Mouse (Mus musculus): ENCODE measurements around the gene Osbpl11. TPM values are rescaled to one million over a fixed set of nuclear protein-coding genes. Genes with fewer than 3 reads are reported as not detected.

Osbpl11 gene
- polyA plus RNA-seq, 1 experiment, result 14.1 TPM

- H3K4me3 ChIP-seq (ENCODE audit: insufficient read depth, low read depth, low read length), result no peak overlapping the region
- WGBS, result 94% methylated on average over 9 of the region's 9 CpGs
- no peak for DNase-seq
- no peaks in the 10 kb centered on the region for H3K4me1 ChIP-seq (ENCODE audit: control insufficient read depth, insufficient read depth, low read length)
- H3K27ac ChIP-seq (ENCODE audit: insufficient read depth, low read depth, low read length), result no peak overlapping the region
- H3K36me3 ChIP-seq (ENCODE audit: control insufficient read depth, insufficient read depth, low read length), result peaks cover 11% of the 10 kb centered on the region; the same call in 1 of the 2 replicates
- no peaks in the 10 kb centered on the region for H3K27me3 ChIP-seq (replicated peaks; ENCODE audit: control insufficient read depth, insufficient read depth, low read length)
- TF ChIP-seq CTCF (conservative IDR thresholded peaks at IDR 0.05; ENCODE audit: insufficient read depth, insufficient read length, low read depth, low read length) (no peak), POLR2A (IDR thresholded peaks at IDR 0.05; ENCODE audit: low read depth, low read length) (no peak)
Observed at GRCm38 (mm10) chr16:33267616-33268253, 82.9 kb downstream of the Osbpl11 start.

- Histone ChIP-seq H3K27ac (ENCODE audit: insufficient read depth, low read depth, low read length) (no peak overlapping the region), H3K36me3 (ENCODE audit: control insufficient read depth, insufficient read depth, low read length) (peaks cover 6% of the 10 kb centered on the region; the same call in 1 of the 2 replicates), H3K4me1 (ENCODE audit: control insufficient read depth, insufficient read depth, low read length) (no peaks in the 10 kb centered on the region), H3K27me3 (replicated peaks; ENCODE audit: control insufficient read depth, insufficient read depth, low read length) (no peaks in the 10 kb centered on the region), H3K4me3 (ENCODE audit: insufficient read depth, low read depth, low read length) (no peak overlapping the region)
- no peak for DNase-seq
- TF ChIP-seq CTCF (conservative IDR thresholded peaks at IDR 0.05; ENCODE audit: insufficient read depth, insufficient read length, low read depth, low read length) (no peak), POLR2A (IDR thresholded peaks at IDR 0.05; ENCODE audit: low read depth, low read length) (no peak)
- 87% methylated on average over 4 of the region's 4 CpGs for WGBS
Observed at GRCm38 (mm10) chr16:33271824-33272223, 87.0 kb downstream of the Osbpl11 start.

GRCm38 (mm10) chr16:33283079-33283478 lies 98.2 kb downstream of the Osbpl11 start:
- Histone ChIP-seq H3K36me3 (ENCODE audit: control insufficient read depth, insufficient read depth, low read length) (no peaks in the 10 kb centered on the region; the same call in none of the 2 replicates), H3K4me1 (ENCODE audit: control insufficient read depth, insufficient read depth, low read length) (no peaks in the 10 kb centered on the region), H3K27me3 (replicated peaks; ENCODE audit: control insufficient read depth, insufficient read depth, low read length) (no peaks in the 10 kb centered on the region), H3K27ac (ENCODE audit: insufficient read depth, low read depth, low read length) (no peak overlapping the region), H3K4me3 (ENCODE audit: insufficient read depth, low read depth, low read length) (no peak overlapping the region)
- 86% methylated on average over 1 of the region's 1 CpGs for WGBS
- no peak for TF ChIP-seq POLR2A (IDR thresholded peaks at IDR 0.05; ENCODE audit: low read depth, low read length)
- TF ChIP-seq CTCF (conservative IDR thresholded peaks at IDR 0.05; ENCODE audit: insufficient read depth, insufficient read length, low read depth, low read length), result no peak
- DNase-seq, result no peak

GRCm38 (mm10) chr16:33288536-33288935 lies 103.7 kb downstream of the Osbpl11 start:
- TF ChIP-seq CTCF (conservative IDR thresholded peaks at IDR 0.05; ENCODE audit: insufficient read depth, insufficient read length, low read depth, low read length) (no peak), POLR2A (IDR thresholded peaks at IDR 0.05; ENCODE audit: low read depth, low read length) (no peak)
- Histone ChIP-seq H3K4me3 (ENCODE audit: insufficient read depth, low read depth, low read length) (no peak overlapping the region), H3K27ac (ENCODE audit: insufficient read depth, low read depth, low read length) (no peak overlapping the region), H3K36me3 (ENCODE audit: control insufficient read depth, insufficient read depth, low read length) (peaks cover 2% of the 10 kb centered on the region), H3K4me1 (ENCODE audit: control insufficient read depth, insufficient read depth, low read length) (no peaks in the 10 kb centered on the region), H3K27me3 (replicated peaks; ENCODE audit: control insufficient read depth, insufficient read depth, low read length) (no peaks in the 10 kb centered on the region)
- DNase-seq, result no peak
- 80% methylated on average over 9 of the region's 9 CpGs for WGBS

- no peak overlapping the region for H3K4me3 ChIP-seq (ENCODE audit: insufficient read depth, low read depth, low read length)
- no peak overlapping the region for H3K27ac ChIP-seq (ENCODE audit: insufficient read depth, low read depth, low read length)
- no peak for DNase-seq
- no peaks in the 10 kb centered on the region for H3K27me3 ChIP-seq (replicated peaks; ENCODE audit: control insufficient read depth, insufficient read depth, low read length)
- no peaks in the 10 kb centered on the region for H3K4me1 ChIP-seq (ENCODE audit: control insufficient read depth, insufficient read depth, low read length)
- WGBS, result 61% methylated on average over 7 of the region's 7 CpGs
- TF ChIP-seq POLR2A (IDR thresholded peaks at IDR 0.05; ENCODE audit: low read depth, low read length) (no peak), CTCF (conservative IDR thresholded peaks at IDR 0.05; ENCODE audit: insufficient read depth, insufficient read length, low read depth, low read length) (no peak)
- H3K36me3 ChIP-seq (ENCODE audit: control insufficient read depth, insufficient read depth, low read length), result peaks cover 3% of the 10 kb centered on the region
Observed at GRCm38 (mm10) chr16:33289981-33290380, 105.1 kb downstream of the Osbpl11 start.

GRCm38 (mm10) chr16:33292241-33292640 lies 107.4 kb downstream of the Osbpl11 start:
- peaks cover 12% of the 10 kb centered on the region for H3K36me3 ChIP-seq (ENCODE audit: control insufficient read depth, insufficient read depth, low read length)
- no peaks in the 10 kb centered on the region for H3K4me1 ChIP-seq (ENCODE audit: control insufficient read depth, insufficient read depth, low read length)
- DNase-seq, result no peak
- no peaks in the 10 kb centered on the region for H3K27me3 ChIP-seq (replicated peaks; ENCODE audit: control insufficient read depth, insufficient read depth, low read length)
- WGBS, result 96% methylated on average over 7 of the region's 7 CpGs
- H3K27ac ChIP-seq (ENCODE audit: insufficient read depth, low read depth, low read length), result no peak overlapping the region
- TF ChIP-seq POLR2A (IDR thresholded peaks at IDR 0.05; ENCODE audit: low read depth, low read length) (no peak), CTCF (conservative IDR thresholded peaks at IDR 0.05; ENCODE audit: insufficient read depth, insufficient read length, low read depth, low read length) (no peak)
- no peak overlapping the region for H3K4me3 ChIP-seq (ENCODE audit: insufficient read depth, low read depth, low read length)

Other genes with a start within 250 kb of the Osbpl11 start
- gene Iqcg, start 128.9 kb upstream of the Osbpl11 start, polyA plus RNA-seq (2012; rRNA removed), result 2.8 and 3.8 TPM in 2 replicates
- gene Rpl35a, start 128.6 kb upstream of the Osbpl11 start, polyA plus RNA-seq (2012; rRNA removed), result 307 and 414 TPM in 2 replicates
- 3.1 and 4.8 TPM in 2 replicates for gene Lmln, start 122.5 kb upstream of the Osbpl11 start, polyA plus RNA-seq (2012; rRNA removed)
- 12.1 and 16.2 TPM in 2 replicates for gene Snx4, start 66.4 kb downstream of the Osbpl11 start, polyA plus RNA-seq (2012; rRNA removed)
- 8.7 and 9.8 TPM in 2 replicates for gene Zfp148, start 195.8 kb downstream of the Osbpl11 start, polyA plus RNA-seq (2012; rRNA removed)